Mouse (Mus musculus) common myeloid progenitor, adult 5-6 weeks (primary cell): Measurements from ENCODE around the gene Polr3g. TPM values are rescaled to one million over a fixed set of nuclear protein-coding genes. Genes with fewer than 3 reads are reported as not detected.
"Not testable (repeated sequence)": the region's sequence is repeated elsewhere in the genome, so short reads cannot be mapped to it uniquely, and the experiment has no call there.

Experiments
- ATAC-seq: replicated peaks from 2 replicates; pipeline ENCODE4 v1.8.0; 2016; ENCODE audit warnings: low read depth, mild to moderate bottlenecking, moderate TSS enrichment, inconsistent platforms; ENCODE audit not compliant: poor library complexity, severe bottlenecking
- total RNA-seq: library from RNA; stranded (forward); fragments of 200-1000, 187-1606 nt; gene quantifications from 2 replicates; pipeline ENCODE4 v1.2.3, GENCODE M21; 2017

The Polr3g gene
- total RNA-seq, 1 experiment from 2014 or later = 39.1 TPM

- no peak for ATAC-seq
Observed at GRCm38 (mm10) chr13:81639624-81640023, 71.2 kb downstream of the Polr3g start.

GRCm38 (mm10) chr13:81632720-81633415 lies 77.9 kb downstream of the Polr3g start, which contains the start of gene Adgrv1:
Gene Adgrv1, minus strand, starts transcription at chr13:81633154.
- peak; percentile 46 for ATAC-seq

DNA sequence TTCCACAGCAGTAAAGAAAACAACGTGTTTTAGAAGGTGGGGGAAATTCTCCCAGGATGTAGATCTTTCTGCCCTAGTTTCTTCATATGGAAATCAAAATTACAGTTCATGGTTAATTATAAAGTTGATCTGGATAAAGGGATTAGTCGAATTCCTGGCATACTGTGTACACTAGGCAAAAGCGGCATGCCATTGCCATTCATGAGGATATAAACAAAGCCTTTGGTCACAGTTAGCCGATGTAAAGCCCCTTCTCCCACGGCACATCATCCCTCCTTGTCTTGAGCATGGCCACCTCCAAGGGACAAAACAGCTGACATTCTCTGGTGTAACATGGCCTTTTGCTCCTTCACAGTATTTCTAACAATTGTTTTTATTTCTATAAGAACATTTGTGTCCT lies 80.2 kb downstream of the Polr3g start:
- ATAC-seq = no peak

DNA sequence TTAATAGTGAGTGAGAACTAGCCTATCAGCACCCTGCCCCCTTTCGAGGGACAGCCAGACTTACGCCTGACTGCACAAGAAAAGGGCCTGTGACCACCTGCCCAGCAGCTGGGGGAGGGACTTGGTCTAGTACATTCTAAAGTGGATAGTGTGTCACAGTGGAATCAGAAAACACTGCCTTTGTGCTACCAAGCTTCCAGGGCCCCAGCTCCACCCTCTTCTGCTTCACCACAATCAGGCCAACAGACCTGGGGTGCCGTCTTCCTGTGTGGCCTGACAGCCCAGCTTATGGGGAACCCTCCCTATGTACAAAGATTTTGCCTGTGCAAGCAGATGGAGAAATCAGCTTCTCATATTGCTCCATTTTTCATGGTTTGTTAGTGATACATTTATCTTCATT lies 81.4 kb downstream of the Polr3g start:
- peak; percentile 84 for ATAC-seq

DNA sequence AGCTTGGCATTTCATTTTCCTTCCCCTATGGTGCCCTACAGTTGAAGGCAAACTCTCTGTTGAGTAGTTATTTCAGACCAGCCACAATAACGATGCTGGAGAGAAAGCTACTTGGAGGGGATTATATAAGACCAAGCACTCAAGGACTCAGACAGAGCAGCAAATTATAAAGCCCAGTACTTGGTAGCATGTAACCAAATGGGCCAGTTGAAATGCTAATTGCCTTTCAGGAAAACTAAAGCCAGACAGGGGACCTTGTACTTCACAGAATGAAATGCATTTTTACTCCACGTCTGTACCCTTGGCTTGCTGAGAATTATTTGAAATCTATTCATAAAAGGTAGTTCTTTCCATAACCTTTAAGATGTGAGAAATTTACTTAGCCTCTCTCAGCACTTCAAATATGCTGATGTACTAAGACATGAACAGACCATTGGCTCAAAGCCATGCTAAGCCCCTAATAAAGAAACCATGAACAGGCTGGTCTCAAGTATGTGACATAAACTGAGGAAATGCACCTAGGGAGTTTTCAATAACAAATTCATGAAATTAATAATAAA lies 82.1 kb downstream of the Polr3g start:
- no peak for ATAC-seq

- not testable (repeated sequence) for ATAC-seq
Observed at GRCm38 (mm10) chr13:81627861-81628260, 83.0 kb downstream of the Polr3g start.

Other genes with a start within 250 kb of the Polr3g start
- gene Adgrv1, start 77.9 kb downstream of the Polr3g start, total RNA-seq = not detected in 2 replicates
- 26.8 and 31.2 TPM in 2 replicates for gene Lysmd3, start 53.4 kb downstream of the Polr3g start, total RNA-seq
- gene Mblac2, start 328 bp upstream of the Polr3g start, total RNA-seq = 6.7 and 7.0 TPM in 2 replicates
- gene Cetn3, start 72.1 kb upstream of the Polr3g start, total RNA-seq = 554 and 590 TPM in 2 replicates